Mouse (Mus musculus) neural tube, embryonic 14.5 days (tissue): ENCODE data around the gene Opcml. TPM values are rescaled to one million over a fixed set of nuclear protein-coding genes. Genes with fewer than 3 reads are reported as not detected.

Source experiments
- ATAC-seq: fragments of 200-750 bp; cut with Nextera tagmentation; 2 replicates; pipeline ENCODE4 v1.8.0; 2017; ENCODE audit warnings: low read depth, mild to moderate bottlenecking, moderate TSS enrichment, moderate library complexity
- H3K27ac ChIP-seq: fragments of 300-500 bp; sonication (generic); 2 replicates; pipeline ENCODE4 v1.5.1; 2014; ENCODE audit warnings: low read depth, mild to moderate bottlenecking, control low read depth, low read length, moderate library complexity, mixed read lengths
- H3K27me3 ChIP-seq: fragments of 300-500 bp; sonication (generic); 2 replicates; pipeline ENCODE4 v1.6.1; 2014; ENCODE audit warnings: low read length; ENCODE audit not compliant: control insufficient read depth, insufficient read depth
- H3K36me3 ChIP-seq: fragments of 300-500 bp; sonication (generic); 2 replicates; pipeline ENCODE4 v1.6.1; 2014; ENCODE audit warnings: low read length, mixed read lengths; ENCODE audit not compliant: control insufficient read depth, insufficient read depth
- H3K4me1 ChIP-seq: fragments of 300-500 bp; sonication (generic); 2 replicates; pipeline ENCODE4 v1.6.1; 2014; ENCODE audit warnings: low read length; ENCODE audit not compliant: control insufficient read depth, insufficient read depth
- H3K4me2 ChIP-seq: fragments of 300-500 bp; sonication (generic); 2 replicates; pipeline ENCODE4 v1.6.1; 2014; ENCODE audit warnings: mild to moderate bottlenecking, low read depth, low read length, control low read depth
- H3K4me3 ChIP-seq: fragments of 300-500 bp; sonication (generic); 2 replicates; pipeline ENCODE4 v1.5.1; 2014; ENCODE audit warnings: low read depth, low read length, control low read depth, mixed read lengths
- H3K9ac ChIP-seq: fragments of 300-500 bp; sonication (generic); replicated peaks from 2 replicates; pipeline ENCODE4 v1.6.1; 2014; ENCODE audit warnings: low read depth, mild to moderate bottlenecking, control low read depth, low read length, mixed read lengths
- H3K9me3 ChIP-seq: fragments of 300-500 bp; sonication (generic); 2 replicates; pipeline ENCODE4 v1.6.1; 2016; ENCODE audit warnings: low read length; ENCODE audit not compliant: control insufficient read depth
- WGBS: fragments of 180-500 bp; shearing (Covaris S2); extraction: QIAGEN DNeasy Blood & Tissue Kit; methylation state at CpG from one replicate; pipeline ENCODE4 v1.1.7; 2014; 5-methylcytosine and 5-hydroxymethylcytosine counted together
- polyA plus RNA-seq: library from polyadenylated mRNA; unstranded; fragments of >200 nt; fragmentation: Nextera tagmentation; extraction: Ambion mirVana; gene quantifications from 2 replicates; pipeline ENCODE4 v1.2.1, GENCODE M21; 2014

Gene Opcml
- polyA plus RNA-seq, 1 experiment from 2014 or later, result 49.3 TPM

- no peaks in the 10 kb centered on the region for H3K36me3 ChIP-seq
- H3K27ac ChIP-seq, result no peak overlapping the region
- no peak overlapping the region for H3K4me3 ChIP-seq
- no peak overlapping the region for H3K9ac ChIP-seq
- H3K4me2 ChIP-seq, result no peak overlapping the region
- 29% methylated on average over 2 of the region's 2 CpGs for WGBS
- no peak; the same call in 1 of the 2 replicates for ATAC-seq
- no peaks in the 10 kb centered on the region; the same call in 1 of the 2 replicates for H3K4me1 ChIP-seq
- H3K9me3 ChIP-seq, result no peaks in the 10 kb centered on the region
- H3K27me3 ChIP-seq, result no peaks in the 10 kb centered on the region
These were observed 853.5 kb downstream of the Opcml start for GRCm38 (mm10) chr9:28644063-28644462.

GRCm38 (mm10) chr9:28650089-28650488 is 859.5 kb downstream of the Opcml start:
- WGBS, result 50% methylated on average over 4 of the region's 4 CpGs
- Histone ChIP-seq H3K4me1 (no peaks in the 10 kb centered on the region), H3K27me3 (no peaks in the 10 kb centered on the region), H3K36me3 (no peaks in the 10 kb centered on the region), H3K9ac (no peak overlapping the region), H3K9me3 (no peaks in the 10 kb centered on the region), H3K27ac (no peak overlapping the region), H3K4me3 (no peak overlapping the region), H3K4me2 (no peak overlapping the region)
- ATAC-seq, result no peak

GRCm38 (mm10) chr9:28659996-28660395 is 869.4 kb downstream of the Opcml start:
- ATAC-seq, result no peak
- no peak overlapping the region for H3K4me3 ChIP-seq
- H3K27me3 ChIP-seq, result no peaks in the 10 kb centered on the region
- no peaks in the 10 kb centered on the region for H3K9me3 ChIP-seq
- H3K4me2 ChIP-seq, result no peak overlapping the region
- no peaks in the 10 kb centered on the region for H3K4me1 ChIP-seq
- H3K9ac ChIP-seq, result no peak overlapping the region
- H3K36me3 ChIP-seq, result no peaks in the 10 kb centered on the region
- 85% methylated on average over 2 of the region's 2 CpGs for WGBS
- H3K27ac ChIP-seq, result no peak overlapping the region

GRCm38 (mm10) chr9:28662882-28663281 is 872.3 kb downstream of the Opcml start:
- H3K9ac ChIP-seq, result no peak overlapping the region
- no peaks in the 10 kb centered on the region for H3K27me3 ChIP-seq
- no peaks in the 10 kb centered on the region for H3K9me3 ChIP-seq
- ATAC-seq, result no peak
- H3K27ac ChIP-seq, result no peak overlapping the region
- no peaks in the 10 kb centered on the region for H3K36me3 ChIP-seq
- no peaks in the 10 kb centered on the region for H3K4me1 ChIP-seq
- 66% methylated on average over 3 of the region's 3 CpGs for WGBS
- H3K4me3 ChIP-seq, result no peak overlapping the region
- no peak overlapping the region for H3K4me2 ChIP-seq

- Histone ChIP-seq H3K9ac (no peak overlapping the region), H3K4me3 (no peak overlapping the region), H3K27me3 (no peaks in the 10 kb centered on the region), H3K4me1 (0 out of 2 replicates have a peak, but pooled peaks cover 5% of the 10 kb centered on the region), H3K4me2 (no peak overlapping the region), H3K27ac (no peak overlapping the region), H3K9me3 (no peaks in the 10 kb centered on the region), H3K36me3 (no peaks in the 10 kb centered on the region)
- no peak for ATAC-seq
- whole genome bisulfite sequencing, result 75% methylated on average over 1 of the region's 1 CpGs
These were observed 889.7 kb downstream of the Opcml start for GRCm38 (mm10) chr9:28680309-28680708.

GRCm38 (mm10) chr9:28681252-28682037 is 890.9 kb downstream of the Opcml start:
- Histone ChIP-seq H3K36me3 (no peaks in the 10 kb centered on the region), H3K4me1 (0 out of 2 replicates have a peak, but pooled peaks cover 5% of the 10 kb centered on the region), H3K4me3 (no peak overlapping the region), H3K4me2 (no peak overlapping the region), H3K27me3 (no peaks in the 10 kb centered on the region), H3K27ac (no peak overlapping the region), H3K9me3 (no peaks in the 10 kb centered on the region), H3K9ac (no peak overlapping the region)
- 50% methylated on average over 6 of the region's 6 CpGs for WGBS
- ATAC-seq, result no peak

- H3K36me3 ChIP-seq, result no peaks in the 10 kb centered on the region
- no peaks in the 10 kb centered on the region for H3K27me3 ChIP-seq
- WGBS, result 87% methylated on average over 5 of the region's 5 CpGs
- 0 out of 2 replicates have a peak, but pooled peaks cover 5% of the 10 kb centered on the region for H3K4me1 ChIP-seq
- no peaks in the 10 kb centered on the region for H3K9me3 ChIP-seq
- no peak overlapping the region for H3K9ac ChIP-seq
- H3K4me3 ChIP-seq, result no peak overlapping the region
- H3K27ac ChIP-seq, result no peak overlapping the region
- no peak for ATAC-seq
- H3K4me2 ChIP-seq, result no peak overlapping the region
These were observed 893.4 kb downstream of the Opcml start for GRCm38 (mm10) chr9:28683951-28684470.

- Histone ChIP-seq H3K36me3 (no peaks in the 10 kb centered on the region), H3K9me3 (no peaks in the 10 kb centered on the region), H3K27ac (no peak overlapping the region), H3K9ac (no peak overlapping the region), H3K4me2 (no peak overlapping the region), H3K4me3 (no peak overlapping the region), H3K27me3 (no peaks in the 10 kb centered on the region), H3K4me1 (no peaks in the 10 kb centered on the region)
- 29% methylated on average over 7 of the region's 7 CpGs for whole genome bisulfite sequencing
- ATAC-seq, result peak; percentile 70; the same call in 1 of the 2 replicates
These were observed 896.5 kb downstream of the Opcml start for GRCm38 (mm10) chr9:28686942-28687611.

GRCm38 (mm10) chr9:28690134-28690533 is 899.6 kb downstream of the Opcml start:
- no peaks in the 10 kb centered on the region for H3K27me3 ChIP-seq
- no peak for ATAC-seq
- no peak overlapping the region for H3K4me3 ChIP-seq
- no peak overlapping the region for H3K4me2 ChIP-seq
- WGBS, result 46% methylated on average over 2 of the region's 2 CpGs
- no peaks in the 10 kb centered on the region for H3K36me3 ChIP-seq
- H3K9me3 ChIP-seq, result no peaks in the 10 kb centered on the region
- H3K4me1 ChIP-seq, result no peaks in the 10 kb centered on the region
- no peak overlapping the region for H3K9ac ChIP-seq
- no peak overlapping the region for H3K27ac ChIP-seq
